10 mouse cellular contexts compared by ENCODE assay signal in genomic region chr10:82631133-82631532, GRCm38 (mm10). TPM values are rescaled to one million over a fixed set of nuclear protein-coding genes. Genes with fewer than 3 reads are reported as not detected.
DNase-seq lines count a peak whose midpoint lies in the region; ATAC-seq lines count a peak whose summit lies in the region.
"Had no signal": no experiment of that assay in that cellular context is flagged by ENCODE, and none has a peak within 500 bp of the region (broad histone marks: within the 10 kb centered on the region; RNA-seq: fewer than 3 reads in every experiment).

No protein-coding gene starts in this region.

- peak overlapping the region; percentile 54 for H3K4me3 ChIP-seq in lung, embryonic 15.5 days
- peak overlapping the region; percentile 60; the same call in 1 of the 2 replicates for H3K4me3 ChIP-seq in embryonic facial prominence, embryonic 14.5 days (ENCODE audit: low read depth, low read length)
- peak overlapping the region; percentile 75 for H3K4me3 ChIP-seq in limb, embryonic 10.5 days
- H3K4me3 ChIP-seq in neural tube, embryonic 14.5 days (ENCODE audit: low read depth, low read length) = peak overlapping the region; percentile 77

- 79% methylated on average over 7 of the region's 7 CpGs for WGBS in lung, embryonic 15.5 days
- 85% methylated on average over 7 of the region's 7 CpGs for WGBS in embryonic facial prominence, embryonic 14.5 days
- 91% methylated on average over 7 of the region's 7 CpGs for WGBS in limb, embryonic 10.5 days
- 75% methylated on average over 7 of the region's 7 CpGs for WGBS in neural tube, embryonic 14.5 days

- H3K9ac ChIP-seq in lung, embryonic 15.5 days = peak overlapping the region; percentile 25; the same call in 1 of the 2 replicates
- no peak overlapping the region for H3K9ac ChIP-seq in embryonic facial prominence, embryonic 14.5 days (ENCODE audit: low read depth, low read length)
- H3K9ac ChIP-seq in neural tube, embryonic 14.5 days (replicated peaks; ENCODE audit: low read depth, low read length) = 0 out of 2 replicates have a peak overlapping the region, but pooled peaks have one; percentile 79

- peaks cover 13% of the 10 kb centered on the region for H3K4me1 ChIP-seq in lung, embryonic 15.5 days
- peaks cover 3% of the 10 kb centered on the region; the same call in 1 of the 2 replicates for H3K4me1 ChIP-seq in embryonic facial prominence, embryonic 14.5 days (ENCODE audit: control insufficient read depth, insufficient read depth, low read length)
- peaks cover 17% of the 10 kb centered on the region for H3K4me1 ChIP-seq in limb, embryonic 10.5 days
- peaks cover 14% of the 10 kb centered on the region for H3K4me1 ChIP-seq in neural tube, embryonic 14.5 days (ENCODE audit: control insufficient read depth, insufficient read depth, low read length)

- H3K9me3 ChIP-seq in lung, embryonic 15.5 days = no peaks in the 10 kb centered on the region
- no peaks in the 10 kb centered on the region for H3K9me3 ChIP-seq in embryonic facial prominence, embryonic 14.5 days (ENCODE audit: control insufficient read depth, low read length)
- no peaks in the 10 kb centered on the region for H3K9me3 ChIP-seq in limb, embryonic 10.5 days (replicated peaks)
- H3K9me3 ChIP-seq in neural tube, embryonic 14.5 days (ENCODE audit: control insufficient read depth, low read length) = no peaks in the 10 kb centered on the region

- no peaks in the 10 kb centered on the region for H3K27me3 ChIP-seq in lung, embryonic 15.5 days
- no peaks in the 10 kb centered on the region for H3K27me3 ChIP-seq in embryonic facial prominence, embryonic 14.5 days (replicated peaks; ENCODE audit: control insufficient read depth, insufficient read depth, low read length)
- no peaks in the 10 kb centered on the region for H3K27me3 ChIP-seq in limb, embryonic 10.5 days (ENCODE audit: low read depth, poor library complexity, severe bottlenecking)
- no peaks in the 10 kb centered on the region for H3K27me3 ChIP-seq in neural tube, embryonic 14.5 days (ENCODE audit: control insufficient read depth, insufficient read depth, low read length)

- DNase-seq in lung, postnatal 4 days = no peak
- DNase-seq in embryonic facial prominence, embryonic 14.5 days (ENCODE audit: low spot score) = no peak
- peak; percentile 25 for DNase-seq in limb, embryonic 10.5 days (ENCODE audit: low spot score)
- no peak for DNase-seq in gastrocnemius, adult 18-20 months (ENCODE audit: low spot score)
- DNase-seq in embryo, embryonic 9.5 days (ENCODE audit: extremely low spot score) = no peak
- no peak for DNase-seq in kidney, adult 18-20 months
- DNase-seq: gastrocnemius, postnatal 25 days had no signal

- no peak overlapping the region for H3K27ac ChIP-seq in lung, embryonic 15.5 days
- H3K27ac ChIP-seq in embryonic facial prominence, embryonic 14.5 days (replicated peaks; ENCODE audit: low read depth, low read length) = no peak overlapping the region
- no peak overlapping the region for H3K27ac ChIP-seq in limb, embryonic 10.5 days
- H3K27ac ChIP-seq in neural tube, embryonic 14.5 days (ENCODE audit: low read depth, low read length) = no peak overlapping the region

- no peak for ATAC-seq in lung, embryonic 15.5 days (ENCODE audit: borderline replicate concordance, extremely low read depth, low FRiP score, low TSS enrichment)
- ATAC-seq in embryonic facial prominence, embryonic 14.5 days (ENCODE audit: low read depth) = no peak
- ATAC-seq in neural tube, embryonic 14.5 days (ENCODE audit: low read depth) = no peak

- peaks cover 19% of the 10 kb centered on the region; the same call in 1 of the 2 replicates for H3K36me3 ChIP-seq in lung, embryonic 15.5 days
- H3K36me3 ChIP-seq in embryonic facial prominence, embryonic 14.5 days (ENCODE audit: control insufficient read depth, insufficient read depth, low read length) = peaks cover 23% of the 10 kb centered on the region
- H3K36me3 ChIP-seq in limb, embryonic 10.5 days = peaks cover 51% of the 10 kb centered on the region
- no peaks in the 10 kb centered on the region for H3K36me3 ChIP-seq in neural tube, embryonic 14.5 days (ENCODE audit: control insufficient read depth, insufficient read depth, low read length)

- peak overlapping the region; percentile 67 for H3K4me2 ChIP-seq in lung, embryonic 15.5 days
- H3K4me2 ChIP-seq in embryonic facial prominence, embryonic 14.5 days (ENCODE audit: low read depth, low read length) = peak overlapping the region; percentile 87
- peak overlapping the region; percentile 79; the same call in 1 of the 2 replicates for H3K4me2 ChIP-seq in neural tube, embryonic 14.5 days (ENCODE audit: low read depth, low read length)

RNA-seq across cellular contexts. Expression of gene Tdg, which starts 1.5 kb away (rescaled TPM):
- 131 and 132 TPM in 2 replicates for polyA plus RNA-seq in lung, embryonic 15.5 days (2015; fragmentation: Nextera tagmentation; extraction: Ambion mirVana)
- 103 and 119 TPM in 2 replicates for polyA plus RNA-seq in embryonic facial prominence, embryonic 14.5 days (2014; fragmentation: Nextera tagmentation; extraction: Ambion mirVana)
- polyA plus RNA-seq in limb, embryonic 10.5 days (2016; fragmentation: Nextera tagmentation; extraction: Ambion mirVana) = 240 and 264 TPM in 2 replicates
- polyA plus RNA-seq in neural tube, embryonic 14.5 days (2014; fragmentation: Nextera tagmentation; extraction: Ambion mirVana) = 157 and 206 TPM in 2 replicates
- 10 to 100 TPM; 10.5 to 12.0 TPM for total RNA-seq in gastrocnemius, adult 18-20 months (2021)

RNA-seq across cellular contexts. Expression of gene 1190007I07Rik, which starts 8.1 kb away (rescaled TPM):
- polyA plus RNA-seq in lung, embryonic 15.5 days (2015; fragmentation: Nextera tagmentation; extraction: Ambion mirVana) = 34.3 and 40.5 TPM in 2 replicates
- 33.0 and 35.0 TPM in 2 replicates for polyA plus RNA-seq in embryonic facial prominence, embryonic 14.5 days (2014; fragmentation: Nextera tagmentation; extraction: Ambion mirVana)
- 42.3 and 45.2 TPM in 2 replicates for polyA plus RNA-seq in limb, embryonic 10.5 days (2016; fragmentation: Nextera tagmentation; extraction: Ambion mirVana)
- polyA plus RNA-seq in neural tube, embryonic 14.5 days (2014; fragmentation: Nextera tagmentation; extraction: Ambion mirVana) = 32.8 and 44.8 TPM in 2 replicates
- total RNA-seq in gastrocnemius, adult 18-20 months (2021) = 10 to 100 TPM; 31.9 to 32.8 TPM

RNA-seq across cellular contexts. Expression of gene Glt8d2, which starts 59.3 kb away (rescaled TPM):
- 3.0 and 3.9 TPM in 2 replicates for polyA plus RNA-seq in lung, embryonic 15.5 days (2015; fragmentation: Nextera tagmentation; extraction: Ambion mirVana)
- 25.6 and 26.7 TPM in 2 replicates for polyA plus RNA-seq in embryonic facial prominence, embryonic 14.5 days (2014; fragmentation: Nextera tagmentation; extraction: Ambion mirVana)
- 2.9 and 4.4 TPM in 2 replicates for polyA plus RNA-seq in limb, embryonic 10.5 days (2016; fragmentation: Nextera tagmentation; extraction: Ambion mirVana)
- polyA plus RNA-seq in neural tube, embryonic 14.5 days (2014; fragmentation: Nextera tagmentation; extraction: Ambion mirVana) = 0.42 and 1.7 TPM in 2 replicates
- total RNA-seq in gastrocnemius, adult 18-20 months (2021) = 1 to 10 TPM; 1.1 to 2.1 TPM
- total RNA-seq: megakaryocyte-erythroid progenitor cell, adult 5-6 weeks had no signal
